In genomic region chr6:136781377-136781986, GRCm38 (mm10) we compare ENCODE assay signal across 24 mouse cellular contexts. TPM values are rescaled to one million over a fixed set of nuclear protein-coding genes. Genes with fewer than 3 reads are reported as not detected.
DNase-seq lines count a peak whose midpoint lies in the region; ATAC-seq and TF ChIP-seq lines count a peak whose summit lies in the region.
"Had no signal": no experiment of that assay in that cellular context is flagged by ENCODE, and none has a peak within 500 bp of the region (broad histone marks: within the 10 kb centered on the region; RNA-seq: fewer than 3 reads in every experiment).

Gene Gucy2c (minus strand): TSS chr6:136781765.

- 0 out of 2 replicates have a peak within 1 kb of the TSS, but pooled peaks have one; percentile 9 for H3K4me2 ChIP-seq in limb, embryonic 13.5 days (replicated peaks)
- no peak within 1 kb of the TSS for H3K4me2 ChIP-seq in stomach, embryonic 15.5 days
- no peak within 1 kb of the TSS for H3K4me2 ChIP-seq in hindbrain, embryonic 16.5 days (ENCODE audit: low read length)
- H3K4me2 ChIP-seq: embryonic facial prominence, embryonic 12.5 days; forebrain, embryonic 15.5 days had no signal

- no peak within 1 kb of the TSS for H3K9ac ChIP-seq in limb, embryonic 13.5 days
- no peak within 1 kb of the TSS for H3K9ac ChIP-seq in stomach, embryonic 15.5 days
- no peak within 1 kb of the TSS for H3K9ac ChIP-seq in hindbrain, embryonic 16.5 days (ENCODE audit: low read depth, low read length)
- H3K9ac ChIP-seq: embryonic facial prominence, embryonic 12.5 days; forebrain, embryonic 15.5 days had no signal

- peaks cover 6% of the 10 kb centered on the region; the same call in 1 of the 2 replicates for H3K4me1 ChIP-seq in limb, embryonic 13.5 days
- peaks cover 18% of the 10 kb centered on the region for H3K4me1 ChIP-seq in limb, embryonic 10.5 days
- peaks cover 7% of the 10 kb centered on the region for H3K4me1 ChIP-seq in testis, adult 2 months (ENCODE audit: control insufficient read depth, insufficient read depth, low read length)
- no peaks in the 10 kb centered on the region for H3K4me1 ChIP-seq in stomach, embryonic 15.5 days
- no peaks in the 10 kb centered on the region for H3K4me1 ChIP-seq in lung, adult 2 months (ENCODE audit: control insufficient read depth, insufficient read depth, low read length)
- H3K4me1 ChIP-seq in hindbrain, embryonic 16.5 days (ENCODE audit: control insufficient read depth, insufficient read depth, low read depth, low read length) = no peaks in the 10 kb centered on the region
- H3K4me1 ChIP-seq: embryonic facial prominence, embryonic 12.5 days; forebrain, embryonic 15.5 days had no signal

- H3K27ac ChIP-seq in limb, embryonic 13.5 days = no peak within 1 kb of the TSS
- no peak within 1 kb of the TSS; the same call in 1 of the 2 replicates for H3K27ac ChIP-seq in limb, embryonic 10.5 days
- no peak within 1 kb of the TSS for H3K27ac ChIP-seq in testis, adult 2 months (ENCODE audit: control insufficient read depth, insufficient read depth, low read depth, low read length)
- H3K27ac ChIP-seq in stomach, embryonic 15.5 days = no peak within 1 kb of the TSS
- no peak within 1 kb of the TSS for H3K27ac ChIP-seq in hindbrain, embryonic 16.5 days (ENCODE audit: low read depth, low read length)
- H3K27ac ChIP-seq: embryonic facial prominence, embryonic 12.5 days; forebrain, embryonic 15.5 days; heart, embryonic 10.5 days had no signal

- no peak within 1 kb of the TSS for H3K4me3 ChIP-seq in limb, embryonic 13.5 days
- H3K4me3 ChIP-seq in limb, embryonic 10.5 days = no peak within 1 kb of the TSS
- H3K4me3 ChIP-seq in testis, adult 2 months (ENCODE audit: control insufficient read depth, low read depth, low read length) = peak within 1 kb of the TSS; percentile 2
- H3K4me3 ChIP-seq in stomach, embryonic 15.5 days (replicated peaks) = peak within 1 kb of the TSS; percentile 11; the same call in 1 of the 2 replicates
- H3K4me3 ChIP-seq in lung, adult 2 months (replicated peaks; ENCODE audit: extremely low read depth, low read depth, low read length) = no peak within 1 kb of the TSS
- no peak within 1 kb of the TSS for H3K4me3 ChIP-seq in hindbrain, embryonic 16.5 days (ENCODE audit: low read length)
- H3K4me3 ChIP-seq: embryonic facial prominence, embryonic 12.5 days; forebrain, embryonic 15.5 days; heart, embryonic 10.5 days had no signal

- TF ChIP-seq POLR2A in testis, adult 2 months (IDR thresholded peaks at IDR 0.05; ENCODE audit: control insufficient read depth, low read depth, low read length) = no peak
- TF ChIP-seq POLR2A in lung, adult 2 months (IDR thresholded peaks at IDR 0.05; ENCODE audit: borderline replicate concordance, extremely low read depth, low read depth, low read length) = no peak

- H3K36me3 ChIP-seq in limb, embryonic 13.5 days = no peaks in the 10 kb centered on the region
- no peaks in the 10 kb centered on the region for H3K36me3 ChIP-seq in limb, embryonic 10.5 days
- H3K36me3 ChIP-seq in testis, adult 2 months (ENCODE audit: control insufficient read depth, insufficient read depth, low read length) = no peaks in the 10 kb centered on the region
- H3K36me3 ChIP-seq in stomach, embryonic 15.5 days = no peaks in the 10 kb centered on the region
- H3K36me3 ChIP-seq in hindbrain, embryonic 16.5 days (ENCODE audit: control insufficient read depth, insufficient read depth, low read length) = no peaks in the 10 kb centered on the region
- H3K36me3 ChIP-seq: embryonic facial prominence, embryonic 12.5 days; forebrain, embryonic 15.5 days; G1E; heart, embryonic 10.5 days had no signal

- TF ChIP-seq CTCF in testis, adult 2 months (IDR thresholded peaks at IDR 0.05; ENCODE audit: control insufficient read depth, insufficient read depth, insufficient replicate concordance, low read depth, low read length) = no peak
- TF ChIP-seq CTCF in lung, adult 2 months (IDR thresholded peaks at IDR 0.05; ENCODE audit: insufficient read depth, low read length) = no peak

- 68% methylated on average over 20 of the region's 20 CpGs for WGBS in limb, embryonic 13.5 days
- WGBS in limb, embryonic 10.5 days = 75% methylated on average over 20 of the region's 20 CpGs
- 76% methylated on average over 20 of the region's 20 CpGs for WGBS in stomach, embryonic 15.5 days
- WGBS in lung, adult 2 months = 79% methylated on average over 20 of the region's 20 CpGs
- WGBS in hindbrain, embryonic 16.5 days = 84% methylated on average over 20 of the region's 20 CpGs

- H3K9me3 ChIP-seq in limb, embryonic 13.5 days = no peaks in the 10 kb centered on the region
- no peaks in the 10 kb centered on the region for H3K9me3 ChIP-seq in limb, embryonic 10.5 days (replicated peaks)
- no peaks in the 10 kb centered on the region for H3K9me3 ChIP-seq in stomach, embryonic 15.5 days
- peaks cover 3% of the 10 kb centered on the region; the same call in 1 of the 2 replicates for H3K9me3 ChIP-seq in hindbrain, embryonic 16.5 days (ENCODE audit: control insufficient read depth, low read length)
- H3K9me3 ChIP-seq: embryonic facial prominence, embryonic 12.5 days; forebrain, embryonic 15.5 days; G1E; heart, embryonic 10.5 days had no signal

- H3K27me3 ChIP-seq in limb, embryonic 13.5 days = no peaks in the 10 kb centered on the region
- no peaks in the 10 kb centered on the region for H3K27me3 ChIP-seq in limb, embryonic 10.5 days (ENCODE audit: low read depth, poor library complexity, severe bottlenecking)
- no peaks in the 10 kb centered on the region for H3K27me3 ChIP-seq in testis, adult 2 months (ENCODE audit: control insufficient read depth, insufficient read depth, low read length)
- no peaks in the 10 kb centered on the region for H3K27me3 ChIP-seq in stomach, embryonic 15.5 days (replicated peaks)
- H3K27me3 ChIP-seq in hindbrain, embryonic 16.5 days (replicated peaks; ENCODE audit: control insufficient read depth, insufficient read depth, low read length) = no peaks in the 10 kb centered on the region
- H3K27me3 ChIP-seq: embryonic facial prominence, embryonic 12.5 days; forebrain, embryonic 15.5 days had no signal

- ATAC-seq in limb, embryonic 13.5 days (ENCODE audit: low FRiP score, low read depth) = no peak
- ATAC-seq in stomach, embryonic 15.5 days (ENCODE audit: insufficient read depth, low FRiP score, low read depth) = 0 out of 2 replicates have a peak, but pooled peaks have one; percentile 31
- ATAC-seq in monocyte, adult 5-6 weeks (replicated peaks; ENCODE audit: insufficient number of reproducible peaks, low FRiP score, low TSS enrichment, poor library complexity, severe bottlenecking) = no peak
- ATAC-seq in hindbrain, embryonic 16.5 days = no peak
- ATAC-seq: CD4-positive, CD25-positive, alpha-beta regulatory T cell, adult 4 months; forebrain, embryonic 15.5 days had no signal

- no peak for DNase-seq in limb, embryonic 10.5 days (ENCODE audit: low spot score)
- DNase-seq in testis, postnatal 10 days (ENCODE audit: low spot score) = no peak
- no peak for DNase-seq in lung, adult 2 months
- DNase-seq: adrenal gland, postnatal 14 days; B cell, adult 2 months; cerebellum, adult 11-12 months; cerebellum, adult 9-10 months; cerebellum, postnatal 25 days; gastrocnemius, postnatal 10 days; heart, adult 18-20 months; heart, postnatal 10 days; heart, postnatal 4 days had no signal

RNA-seq across cellular contexts. Expression of gene Gucy2c, which starts in this region (rescaled TPM):
- polyA plus RNA-seq in limb, embryonic 13.5 days (2015; fragmentation: Nextera tagmentation; extraction: Ambion mirVana) = 0.04 and 0.10 TPM in 2 replicates
- 0.11 and 0.16 TPM in 2 replicates for polyA plus RNA-seq in limb, embryonic 10.5 days (2016; fragmentation: Nextera tagmentation; extraction: Ambion mirVana)
- 0.16 and 0.33 TPM in 2 replicates for polyA plus RNA-seq in testis, adult 2 months (2012; rRNA removed)
- polyA plus RNA-seq in stomach, embryonic 15.5 days (2015; fragmentation: Nextera tagmentation; extraction: Ambion mirVana) = 13.3 and 16.7 TPM in 2 replicates
- polyA plus RNA-seq in lung, adult 2 months (2012; rRNA removed) = 0.04 and 0.27 TPM in 2 replicates
- total RNA-seq in monocyte, adult 5-6 weeks (2017) = 0.10 to 1.1 TPM in 2 of 3 replicates, not detected in the other
- polyA plus RNA-seq in hindbrain, embryonic 16.5 days (2015; fragmentation: Nextera tagmentation; extraction: Ambion mirVana) = 0.10 and 0.19 TPM in 2 replicates
- total RNA-seq: G1E; gastrocnemius, postnatal 10 days; heart, adult 18-20 months; heart, postnatal 10 days; heart, postnatal 4 days had no signal
- polyA plus RNA-seq: CD4-positive, CD25-positive, alpha-beta regulatory T cell, adult 4 months; forebrain, embryonic 11.5 days; G1E; heart, embryonic 14.5 days had no signal

Comparison
In these comparisons a context has a peak if more than half of its experiments do, and no peak if none do; other contexts are left out.
1. RNA of gene Gucy2c (polyA plus RNA-seq): 13.3 to 16.7 TPM in stomach, embryonic 15.5 days; 0.16 to 0.33 TPM in testis, adult 2 months, 0.11 to 0.16 TPM in limb, embryonic 10.5 days, 0.10 to 0.19 TPM in hindbrain, embryonic 16.5 days, 0.04 to 0.10 TPM in limb, embryonic 13.5 days and 0.04 to 0.27 TPM in lung, adult 2 months; every median in the first group is over 10 times any median in the second.
2. H3K4me3 ChIP-seq: peak in testis, adult 2 months (single experiment) and stomach, embryonic 15.5 days (single experiment); none in limb, embryonic 13.5 days (single experiment), limb, embryonic 10.5 days (single experiment), lung, adult 2 months (single experiment) and hindbrain, embryonic 16.5 days (single experiment).